10 mouse cellular contexts compared by ENCODE assay signal in genomic region chr4:89445214-89446155, GRCm38 (mm10).
DNase-seq lines count a peak whose midpoint lies in the region; ATAC-seq and TF ChIP-seq lines count a peak whose summit lies in the region.
"Had no signal": no experiment of that assay in that cellular context is flagged by ENCODE, and none has a peak within 500 bp of the region (broad histone marks: within the 10 kb centered on the region; RNA-seq: fewer than 3 reads in every experiment).

No protein-coding gene starts in this region.

- H3K27me3 ChIP-seq in forebrain, embryonic 15.5 days = no peaks in the 10 kb centered on the region
- H3K27me3 ChIP-seq in forebrain, embryonic 10.5 days (ENCODE audit: poor library complexity, severe bottlenecking) = no peaks in the 10 kb centered on the region
- no peaks in the 10 kb centered on the region for H3K27me3 ChIP-seq in midbrain, postnatal 0 days (ENCODE audit: insufficient read depth, low read length)
- no peaks in the 10 kb centered on the region for H3K27me3 ChIP-seq in midbrain, embryonic 16.5 days (ENCODE audit: control insufficient read depth, insufficient read depth, low read depth, low read length)
- H3K27me3 ChIP-seq: limb, embryonic 15.5 days; neural tube, embryonic 15.5 days had no signal

- TF ChIP-seq CTCF in midbrain, postnatal 0 days (IDR thresholded peaks at IDR 0.05) = no peak

- DNase-seq in forebrain, embryonic 10.5 days (ENCODE audit: extremely low spot score, low spot score) = no peak
- peak; percentile 21 for DNase-seq in midbrain, postnatal 0 days (ENCODE audit: low spot score)
- DNase-seq in lung, adult 18-20 months = peak; percentile 76 to 85
- no peak for DNase-seq in right cerebral cortex, postnatal 36 days (ENCODE audit: low spot score in 2 of 2)
- DNase-seq in ovary, postnatal 10 days (ENCODE audit: low spot score) = no peak
- DNase-seq in gastrocnemius, postnatal 4 days (ENCODE audit: low spot score in 2 of 2) = no peak

- no peak overlapping the region for H3K9ac ChIP-seq in forebrain, embryonic 15.5 days (replicated peaks)
- H3K9ac ChIP-seq in midbrain, postnatal 0 days (replicated peaks; ENCODE audit: low read length, poor library complexity, severe bottlenecking) = no peak overlapping the region
- H3K9ac ChIP-seq in midbrain, embryonic 16.5 days (ENCODE audit: low read depth, low read length) = no peak overlapping the region
- H3K9ac ChIP-seq: limb, embryonic 15.5 days; neural tube, embryonic 15.5 days had no signal

- H3K4me1 ChIP-seq in forebrain, embryonic 15.5 days = peaks cover 6% of the 10 kb centered on the region; the same call in 1 of the 2 replicates
- H3K4me1 ChIP-seq in forebrain, embryonic 10.5 days = peaks cover 11% of the 10 kb centered on the region; the same call in 1 of the 2 replicates
- no peaks in the 10 kb centered on the region for H3K4me1 ChIP-seq in midbrain, postnatal 0 days (ENCODE audit: insufficient read depth, low read length)
- H3K4me1 ChIP-seq in midbrain, embryonic 16.5 days (ENCODE audit: control insufficient read depth, insufficient read depth, low read length) = no peaks in the 10 kb centered on the region
- H3K4me1 ChIP-seq: neural tube, embryonic 15.5 days had no signal

- no peak overlapping the region for H3K4me3 ChIP-seq in forebrain, embryonic 15.5 days
- H3K4me3 ChIP-seq in forebrain, embryonic 10.5 days = no peak overlapping the region
- no peak overlapping the region for H3K4me3 ChIP-seq in midbrain, postnatal 0 days (ENCODE audit: low read depth, low read length)
- no peak overlapping the region for H3K4me3 ChIP-seq in midbrain, embryonic 16.5 days (ENCODE audit: low read depth, low read length)
- H3K4me3 ChIP-seq: limb, embryonic 15.5 days; neural tube, embryonic 15.5 days had no signal

- no peak overlapping the region for H3K27ac ChIP-seq in forebrain, embryonic 15.5 days (replicated peaks)
- H3K27ac ChIP-seq in forebrain, embryonic 10.5 days = no peak overlapping the region
- H3K27ac ChIP-seq in midbrain, postnatal 0 days (ENCODE audit: low read depth, low read length) = no peak overlapping the region
- no peak overlapping the region for H3K27ac ChIP-seq in midbrain, embryonic 16.5 days (ENCODE audit: low read length)
- H3K27ac ChIP-seq: limb, embryonic 15.5 days; neural tube, embryonic 15.5 days had no signal

- H3K36me3 ChIP-seq in forebrain, embryonic 15.5 days = no peaks in the 10 kb centered on the region
- no peaks in the 10 kb centered on the region for H3K36me3 ChIP-seq in forebrain, embryonic 10.5 days (replicated peaks)
- no peaks in the 10 kb centered on the region for H3K36me3 ChIP-seq in midbrain, postnatal 0 days (ENCODE audit: insufficient read depth, low read length)
- H3K36me3 ChIP-seq in midbrain, embryonic 16.5 days (ENCODE audit: control insufficient read depth, insufficient read depth, low read length) = no peaks in the 10 kb centered on the region
- H3K36me3 ChIP-seq: limb, embryonic 15.5 days; neural tube, embryonic 15.5 days had no signal

- no peaks in the 10 kb centered on the region for H3K9me3 ChIP-seq in forebrain, embryonic 15.5 days
- H3K9me3 ChIP-seq in forebrain, embryonic 10.5 days = no peaks in the 10 kb centered on the region
- H3K9me3 ChIP-seq in midbrain, postnatal 0 days (ENCODE audit: low read length) = no peaks in the 10 kb centered on the region
- H3K9me3 ChIP-seq in midbrain, embryonic 16.5 days (replicated peaks; ENCODE audit: control insufficient read depth, low read length, poor library complexity, severe bottlenecking) = no peaks in the 10 kb centered on the region
- H3K9me3 ChIP-seq: limb, embryonic 15.5 days; neural tube, embryonic 15.5 days had no signal

- no peak overlapping the region for H3K4me2 ChIP-seq in forebrain, embryonic 15.5 days (replicated peaks)
- no peak overlapping the region for H3K4me2 ChIP-seq in midbrain, postnatal 0 days (ENCODE audit: low read depth, low read length, poor library complexity, severe bottlenecking)
- H3K4me2 ChIP-seq in midbrain, embryonic 16.5 days (ENCODE audit: low read length) = no peak overlapping the region
- H3K4me2 ChIP-seq: limb, embryonic 15.5 days; neural tube, embryonic 15.5 days had no signal

- peak; percentile 32; the same call in 1 of the 2 replicates for ATAC-seq in forebrain, embryonic 15.5 days (replicated peaks)
- ATAC-seq in midbrain, postnatal 0 days (ENCODE audit: low FRiP score) = no peak
- ATAC-seq in midbrain, embryonic 16.5 days = no peak

- WGBS in forebrain, embryonic 15.5 days = 74% methylated on average over 11 of the region's 11 CpGs
- 75% methylated on average over 11 of the region's 11 CpGs for WGBS in forebrain, embryonic 10.5 days
- WGBS in midbrain, postnatal 0 days = 73% methylated on average over 11 of the region's 11 CpGs
- 74% methylated on average over 11 of the region's 11 CpGs for WGBS in midbrain, embryonic 16.5 days

Comparison
In these comparisons a context has a peak if more than half of its experiments do, and no peak if none do; other contexts are left out.
1. DNase-seq: peak in midbrain, postnatal 0 days (single experiment) and lung, adult 18-20 months (2 of 2); none in forebrain, embryonic 10.5 days (single experiment), right cerebral cortex, postnatal 36 days (0 of 2), ovary, postnatal 10 days (single experiment) and gastrocnemius, postnatal 4 days (0 of 2).